Mouse (Mus musculus): ENCODE data around the gene Ift81.

The Ift81 gene

GRCm38 (mm10) chr5:122519043-122519660, 95.2 kb downstream of the Ift81 start:
- in situ Hi-C loops (cut with MboI, MseI), result no loop called here

GRCm38 (mm10) chr5:122518247-122518646, 96.1 kb downstream of the Ift81 start:
- in situ Hi-C loops (cut with MboI, MseI), result no loop called here

DNA sequence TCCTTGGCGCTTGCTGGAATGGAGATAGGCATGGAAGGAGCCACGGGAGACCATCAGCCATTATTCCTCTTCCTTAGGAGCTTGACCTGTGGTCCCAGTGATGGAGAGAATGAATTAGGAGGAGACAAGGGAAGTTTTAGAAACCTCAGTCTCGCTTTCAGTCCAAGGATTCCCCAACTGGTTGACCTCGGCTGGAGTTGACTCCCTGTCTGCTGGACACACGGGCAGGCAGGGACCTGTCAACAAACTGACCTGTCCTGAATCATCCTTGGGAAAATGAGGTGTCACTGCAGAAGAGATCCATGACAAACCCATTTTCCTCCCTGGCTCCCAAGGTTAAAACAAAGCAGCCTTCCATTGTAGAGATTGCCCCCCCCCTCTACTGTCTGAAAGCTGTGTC, 97.4 kb downstream of the Ift81 start:
- in situ Hi-C loops (cut with MboI, MseI), result no loop called here

DNA sequence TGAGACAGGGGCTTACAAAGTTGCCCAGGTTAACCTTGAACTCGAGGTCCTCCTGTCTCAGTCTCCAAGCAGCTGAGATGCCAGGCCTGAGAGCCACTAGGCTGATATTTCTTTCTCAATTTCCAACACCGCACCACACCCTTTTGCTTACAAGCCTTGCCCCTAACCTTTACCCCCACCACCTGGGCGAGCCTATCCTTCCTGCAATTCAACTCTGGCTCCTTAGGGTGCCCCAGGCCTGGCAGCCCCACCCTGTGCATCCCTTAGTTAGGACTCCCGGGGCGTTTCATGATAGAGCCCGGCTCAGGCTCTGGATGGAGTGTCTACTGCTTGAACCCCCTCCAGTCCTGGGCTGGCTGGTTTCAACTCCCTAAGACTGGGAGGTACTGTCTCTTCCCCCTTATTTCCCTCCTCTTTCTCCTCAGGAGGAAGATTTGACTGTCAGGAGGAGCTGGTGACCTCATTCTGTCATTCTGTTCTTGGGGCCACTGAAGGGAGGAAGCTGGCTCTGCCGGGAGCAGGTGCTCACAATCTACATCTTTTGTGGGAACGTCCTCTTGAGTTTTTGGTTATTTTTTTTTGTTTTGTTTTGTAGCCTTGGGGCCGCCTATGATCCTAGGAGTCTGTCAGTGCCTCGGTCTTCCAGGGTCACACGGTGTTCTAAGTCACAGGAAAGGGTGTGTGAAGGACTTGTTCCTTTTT, 98.1 kb downstream of the Ift81 start:
- in situ Hi-C loops (cut with MboI, MseI), result no loop called here

- in situ Hi-C loops (cut with MboI, MseI), result no loop called here
Measured at GRCm38 (mm10) chr5:122514127-122514521, 100.2 kb downstream of the Ift81 start.

DNA sequence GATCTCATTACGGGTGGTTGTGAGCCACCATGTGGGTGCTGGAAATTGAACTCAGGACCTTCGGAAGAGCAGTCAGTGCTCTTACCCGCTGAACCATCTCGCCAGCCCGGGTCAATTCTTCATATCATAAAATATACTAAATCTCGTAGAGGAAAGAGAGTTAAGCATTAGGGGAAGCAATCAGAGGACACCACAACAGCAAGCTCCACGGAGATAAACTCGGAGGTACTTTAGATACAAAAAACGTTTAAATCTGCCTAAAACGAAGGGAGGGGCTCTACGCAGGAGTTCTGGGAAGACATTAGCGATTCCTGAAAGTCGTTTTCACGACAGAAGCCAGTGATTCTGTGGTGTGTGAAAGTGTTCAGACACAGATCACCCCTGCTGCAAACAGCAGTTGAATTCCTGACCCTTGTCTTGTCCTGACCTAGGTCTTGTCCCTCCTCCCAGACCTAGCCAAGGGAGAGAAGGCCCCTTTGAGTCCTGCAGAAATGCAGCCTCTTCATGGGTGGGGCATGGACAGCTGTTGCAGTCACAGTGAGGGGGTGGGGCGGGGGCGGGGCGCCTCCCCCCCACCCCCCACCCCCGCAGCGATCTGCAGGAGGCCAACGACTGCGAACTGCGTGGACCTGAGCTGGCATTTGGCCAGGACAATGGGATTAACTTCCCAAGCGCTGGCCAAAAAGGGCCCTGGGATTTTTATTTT, 100.7 kb downstream of the Ift81 start:
- in situ Hi-C loops (cut with MboI, MseI), result no loop called here

DNA sequence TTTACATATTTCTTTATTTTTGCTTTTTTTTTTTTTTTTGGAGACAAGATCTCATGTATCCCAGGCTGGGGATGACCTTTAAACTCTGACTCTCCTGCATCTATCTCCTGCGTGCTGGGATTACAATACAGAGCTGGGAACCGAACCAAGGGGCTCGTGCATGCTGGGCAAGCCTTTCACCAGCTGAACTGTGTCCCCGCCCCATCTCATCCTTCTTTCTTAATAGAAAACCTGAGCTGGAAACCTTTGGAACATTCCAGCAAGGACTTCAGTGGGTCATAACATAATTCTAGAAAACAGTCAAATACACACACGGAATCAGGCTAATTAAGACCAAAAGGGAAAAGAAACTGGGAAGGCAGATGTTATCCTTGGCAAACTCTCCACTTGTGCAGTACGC, 102.3 kb downstream of the Ift81 start:
- in situ Hi-C loops (cut with MboI, MseI), result no loop called here

- in situ Hi-C loops (cut with MboI, MseI), result no loop called here
Measured at GRCm38 (mm10) chr5:122511405-122511804, 102.9 kb downstream of the Ift81 start.

DNA sequence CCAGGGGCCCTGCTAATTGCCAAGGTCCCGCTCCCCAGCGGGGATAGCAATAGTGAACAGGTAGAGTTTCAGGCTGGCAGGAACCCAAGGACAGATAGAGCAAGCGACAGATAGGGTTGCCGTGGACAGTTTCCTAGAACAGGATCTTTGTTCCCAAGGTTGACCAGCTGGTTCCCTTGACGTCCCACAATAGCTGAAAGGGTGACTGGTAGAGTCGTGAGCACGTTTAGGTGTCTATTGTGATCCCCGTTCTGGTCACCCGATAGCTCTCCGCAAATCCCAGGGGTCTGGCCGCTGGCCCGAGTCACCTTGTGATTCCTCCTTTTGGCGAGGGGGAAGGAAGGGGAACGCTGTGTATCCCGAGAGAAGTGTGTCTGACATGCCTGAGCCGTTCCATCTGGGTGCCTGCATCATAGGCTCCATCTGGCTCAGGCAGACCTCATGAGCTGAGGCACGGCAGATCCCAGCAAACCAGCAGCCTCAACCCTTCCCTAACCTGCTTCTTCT, 103.6 kb downstream of the Ift81 start:
- in situ Hi-C loops (cut with MboI, MseI), result no loop called here

- in situ Hi-C loops (cut with MboI, MseI), result loop anchor here in 1 of 2 experiments (5.0 kb wide), 1 partner anchor 118 kb away; no protein-coding TSS in a partner anchor
Measured at GRCm38 (mm10) chr5:122509608-122510007, 104.7 kb downstream of the Ift81 start.

GRCm38 (mm10) chr5:122508861-122509306, 105.4 kb downstream of the Ift81 start:
- in situ Hi-C loops (cut with MboI, MseI), result loop anchor here in 1 of 2 experiments (5.0 kb wide), 1 partner anchor 118 kb away; no protein-coding TSS in a partner anchor

GRCm38 (mm10) chr5:122507396-122507795, 106.9 kb downstream of the Ift81 start:
- in situ Hi-C loops (cut with MboI, MseI), result loop anchor here in 1 of 2 experiments (5.0 kb wide), 1 partner anchor 120 kb away; no protein-coding TSS in a partner anchor

- in situ Hi-C loops (cut with MboI, MseI), result loop anchor here in 1 of 2 experiments (5.0 kb wide), 1 partner anchor 121 kb away; no protein-coding TSS in a partner anchor
Measured at GRCm38 (mm10) chr5:122506462-122506861, 107.9 kb downstream of the Ift81 start.

GRCm38 (mm10) chr5:122505554-122505953, 108.8 kb downstream of the Ift81 start:
- in situ Hi-C loops (cut with MboI, MseI), result loop anchor here in 1 of 2 experiments (5.0 kb wide), 1 partner anchor 122 kb away; no protein-coding TSS in a partner anchor

DNA sequence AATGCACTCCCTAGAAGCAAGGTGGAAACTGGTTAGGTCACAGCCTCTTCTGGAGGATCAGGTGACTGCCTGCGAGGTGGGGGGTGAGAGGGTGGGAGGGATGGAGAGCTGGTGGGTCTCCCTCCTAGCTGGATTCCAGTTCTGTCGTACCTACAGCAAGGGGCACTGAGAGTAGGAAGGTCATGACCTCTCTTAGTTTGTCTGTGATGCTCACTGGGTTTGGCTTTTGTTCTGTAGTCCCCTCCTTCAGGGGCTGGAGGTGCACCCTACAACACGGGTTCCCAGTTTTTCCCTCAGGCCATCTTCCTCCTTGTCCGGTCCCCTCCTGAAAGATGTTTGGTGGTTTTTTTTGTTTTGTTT, 110.6 kb downstream of the Ift81 start:
- in situ Hi-C loops (cut with MboI, MseI), result no loop called here

GRCm38 (mm10) chr5:122503015-122503759, 111.1 kb downstream of the Ift81 start:
- in situ Hi-C loops (cut with MboI, MseI), result no loop called here

DNA sequence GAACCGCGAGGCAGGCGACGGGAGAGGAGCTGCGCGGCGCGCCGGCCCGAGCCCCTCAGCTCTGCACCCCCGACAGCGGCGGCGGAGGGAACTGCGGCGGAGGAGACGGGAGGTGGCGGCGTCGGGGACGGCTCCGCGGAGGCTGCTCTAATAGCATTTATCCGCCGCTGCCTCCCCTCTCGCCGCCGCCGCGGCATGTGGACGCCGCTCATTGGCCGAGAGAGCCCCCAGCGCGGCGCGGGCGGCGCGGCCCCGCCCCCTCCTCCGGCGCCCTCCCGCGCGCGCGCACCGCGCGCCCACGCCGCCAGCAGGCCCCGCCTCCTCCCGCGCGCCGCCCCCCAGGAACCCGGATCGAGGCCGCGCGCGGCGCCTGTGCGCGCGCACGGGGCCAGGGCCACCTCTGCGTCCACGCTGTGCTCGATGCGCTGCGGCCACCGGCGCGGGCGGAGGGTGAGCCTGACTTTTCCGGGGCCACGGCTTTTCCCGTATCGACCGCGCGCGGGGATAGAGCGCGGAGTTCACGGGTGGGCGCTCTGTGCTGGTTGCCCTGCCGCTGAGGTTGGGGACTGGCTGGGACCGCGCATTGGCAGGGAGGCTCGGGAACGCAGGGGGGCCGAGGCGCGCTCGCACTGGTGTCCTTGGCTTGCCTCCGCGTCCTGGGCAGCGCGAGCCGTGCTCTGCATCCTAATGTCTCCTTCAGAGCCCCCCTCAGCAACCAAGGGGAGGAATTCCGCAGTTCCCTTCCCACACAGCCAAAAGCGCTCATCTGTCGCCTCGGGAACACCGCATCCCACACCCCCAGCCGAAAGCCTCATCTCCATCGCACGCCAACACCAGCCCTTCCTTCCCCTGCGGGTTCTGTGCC, 112.0 kb downstream of the Ift81 start, which contains the start of gene Atp2a2:
Gene Atp2a2 (minus strand): TSS at position 149 of the 865 bp plus-strand sequence.
- in situ Hi-C loops (cut with MboI, MseI), result no loop called here

DNA sequence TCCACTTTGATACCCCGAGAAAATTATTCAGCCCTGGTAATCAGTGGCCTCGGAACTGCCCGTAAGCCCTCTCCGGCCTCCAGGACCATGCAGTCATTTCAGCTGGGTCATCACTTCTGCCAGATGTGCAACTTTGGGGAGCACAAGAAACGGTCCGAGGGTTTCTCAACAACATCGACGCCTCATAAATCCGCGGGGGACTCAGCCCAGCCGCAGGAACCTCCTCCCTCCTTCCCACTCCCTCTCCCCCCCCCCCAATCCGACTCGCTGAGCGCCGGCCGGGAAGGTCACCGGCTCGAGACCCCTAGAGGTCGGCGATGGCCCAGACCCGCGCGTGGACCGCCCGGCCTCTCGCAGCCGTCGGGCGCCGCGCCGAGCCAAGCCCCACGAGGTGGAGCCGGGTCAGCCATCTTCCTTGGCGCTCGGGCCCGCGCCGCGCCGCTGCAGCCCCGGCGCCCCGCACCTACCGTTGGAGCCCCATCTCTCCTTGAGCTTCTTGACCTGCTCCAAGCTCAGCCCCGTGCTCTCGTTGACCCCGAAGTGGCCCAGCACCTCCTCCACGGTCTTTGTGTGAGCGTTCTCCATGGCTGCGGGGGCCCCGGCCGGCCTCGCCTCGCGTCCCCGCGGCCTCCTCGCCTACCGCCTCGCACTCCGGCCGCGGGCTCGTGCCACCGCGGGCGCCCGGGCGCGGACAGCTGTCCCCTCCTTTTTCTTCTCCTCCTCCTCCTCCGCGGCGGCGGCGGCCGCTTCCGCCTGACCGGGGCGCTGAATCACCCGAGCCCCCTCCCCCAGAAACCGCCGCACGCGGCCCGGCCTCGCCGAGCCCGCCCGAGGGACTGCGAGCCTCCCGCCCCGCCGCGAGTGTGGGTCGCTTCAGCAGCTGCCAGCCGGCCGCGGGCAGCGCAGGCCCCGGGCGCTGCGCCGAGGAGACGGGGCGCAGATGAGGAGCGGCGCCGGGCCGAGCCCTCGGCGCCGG, 112.9 kb downstream of the Ift81 start:
- in situ Hi-C loops (cut with MboI, MseI), result no loop called here

DNA sequence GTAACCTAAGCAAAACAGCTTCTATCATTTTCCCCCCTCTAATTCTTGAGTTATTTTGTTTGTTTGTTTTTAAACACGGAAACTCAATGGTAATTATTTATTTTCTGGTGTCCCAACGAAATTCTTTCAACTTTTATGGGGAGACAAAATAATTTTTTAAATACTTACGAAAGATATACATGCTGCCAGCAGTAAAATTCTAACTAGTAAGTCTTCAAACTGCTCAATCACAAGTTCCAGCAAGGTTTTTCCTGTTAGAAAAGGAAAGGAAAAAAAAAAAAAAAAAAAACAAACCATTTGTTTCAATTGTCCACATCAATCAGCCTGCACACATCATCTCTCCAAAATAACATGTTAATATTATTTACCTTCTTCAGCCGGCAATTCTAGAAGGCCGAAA, 113.8 kb downstream of the Ift81 start:
- in situ Hi-C loops (cut with MboI, MseI), result no loop called here
